Mouse (Mus musculus): Measurements from ENCODE around the gene Ctcf. TPM values are rescaled to one million over a fixed set of nuclear protein-coding genes. Genes with fewer than 3 reads are reported as not detected.

Gene Ctcf
- polyA plus RNA-seq, 1 experiment from 2014 or later, result 55.3 TPM

DNA sequence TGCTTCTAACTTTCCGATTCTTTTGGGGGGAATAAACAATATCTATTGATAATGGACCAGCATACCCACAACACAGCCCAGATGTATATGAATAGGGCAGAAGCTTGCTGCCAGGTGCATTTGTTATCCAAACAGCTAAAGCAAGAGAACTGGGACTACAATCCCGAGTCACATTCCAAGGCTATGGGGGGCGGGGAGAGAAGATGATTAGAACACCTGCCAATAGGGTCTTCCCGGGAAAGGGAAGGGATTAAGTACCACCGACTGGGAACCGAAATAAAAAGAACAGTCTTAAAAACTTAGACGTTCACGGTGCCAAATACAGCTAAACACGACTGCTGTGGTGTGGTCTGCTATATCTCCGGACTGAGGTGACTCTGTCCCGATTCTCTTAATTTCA, 887 bp upstream of the Ctcf start:
- Histone ChIP-seq H3K9me3 (replicated peaks; ENCODE audit: control insufficient read depth, low read length) (no peaks in the 10 kb centered on the region), H3K4me1 (ENCODE audit: control insufficient read depth, low read depth, low read length) (peaks cover 22% of the 10 kb centered on the region), H3K36me3 (ENCODE audit: control insufficient read depth, insufficient read depth) (no peaks in the 10 kb centered on the region), H3K27me3 (ENCODE audit: control insufficient read depth, insufficient read depth, low read depth, low read length) (no peaks in the 10 kb centered on the region), H3K27ac (ENCODE audit: low read length) (peak overlapping the region; percentile 100), H3K9ac (ENCODE audit: low read depth, low read length) (peak overlapping the region; percentile 74), H3K4me3 (ENCODE audit: low read depth, low read length) (peak overlapping the region; percentile 99), H3K4me2 (ENCODE audit: low read depth, low read length) (peak overlapping the region; percentile 98)
- no peak for ATAC-seq (ENCODE audit: low read depth)
- WGBS (ENCODE audit: insufficient replicate concordance), result 3% methylated on average over 11 of the region's 11 CpGs

GRCm38 (mm10) chr8:105636963-105637510, 669 bp downstream of the Ctcf start, which contains the start of gene Agrp:
Gene Agrp (minus strand): TSS chr8:105637393.
- WGBS (ENCODE audit: insufficient replicate concordance), result under 1% methylated on average over 63 of the region's 63 CpGs
- Histone ChIP-seq H3K4me1 (ENCODE audit: control insufficient read depth, low read depth, low read length) (peaks cover 22% of the 10 kb centered on the region), H3K9ac (ENCODE audit: low read depth, low read length) (peak within 1 kb of the TSS; percentile 100), H3K27ac (ENCODE audit: low read length) (peak within 1 kb of the TSS; percentile 100), H3K4me3 (ENCODE audit: low read depth, low read length) (peak within 1 kb of the TSS; percentile 99), H3K4me2 (ENCODE audit: low read depth, low read length) (peak within 1 kb of the TSS; percentile 98), H3K27me3 (ENCODE audit: control insufficient read depth, insufficient read depth, low read depth, low read length) (no peaks in the 10 kb centered on the region), H3K36me3 (ENCODE audit: control insufficient read depth, insufficient read depth) (no peaks in the 10 kb centered on the region), H3K9me3 (replicated peaks; ENCODE audit: control insufficient read depth, low read length) (no peaks in the 10 kb centered on the region)
- peak; percentile 19 for ATAC-seq (ENCODE audit: low read depth)

DNA sequence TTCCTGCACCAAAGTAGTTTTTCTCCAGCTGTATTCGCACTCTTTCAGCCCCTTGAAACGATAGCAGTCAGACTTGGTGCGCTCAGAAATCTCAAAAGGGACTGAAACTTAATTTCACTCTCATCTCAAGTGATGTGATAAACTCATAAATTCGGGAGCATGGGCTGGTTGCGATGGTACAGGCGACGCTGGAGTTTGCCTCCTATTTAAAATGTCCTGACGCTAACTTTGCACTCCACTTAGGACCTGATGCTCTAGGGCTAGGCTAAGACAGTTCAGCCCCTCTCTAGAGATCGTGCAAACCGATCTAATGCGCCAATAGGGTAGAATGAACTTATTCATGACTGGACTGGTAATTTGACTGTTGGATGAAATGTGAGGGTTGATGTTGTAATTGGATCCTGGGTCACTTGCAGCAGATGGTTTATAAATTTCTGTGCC, 1.3 kb downstream of the Ctcf start:
- H3K36me3 ChIP-seq (ENCODE audit: control insufficient read depth, insufficient read depth), result no peaks in the 10 kb centered on the region
- H3K27me3 ChIP-seq (ENCODE audit: control insufficient read depth, insufficient read depth, low read depth, low read length), result no peaks in the 10 kb centered on the region
- peaks cover 22% of the 10 kb centered on the region for H3K4me1 ChIP-seq (ENCODE audit: control insufficient read depth, low read depth, low read length)
- under 1% methylated on average over 11 of the region's 11 CpGs for WGBS (ENCODE audit: insufficient replicate concordance)
- peak overlapping the region; percentile 99 for H3K4me3 ChIP-seq (ENCODE audit: low read depth, low read length)
- H3K9me3 ChIP-seq (replicated peaks; ENCODE audit: control insufficient read depth, low read length), result no peaks in the 10 kb centered on the region
- H3K27ac ChIP-seq (ENCODE audit: low read length), result peak overlapping the region; percentile 100
- peak overlapping the region; percentile 100 for H3K9ac ChIP-seq (ENCODE audit: low read depth, low read length)
- peak overlapping the region; percentile 84 for H3K4me2 ChIP-seq (ENCODE audit: low read depth, low read length)
- ATAC-seq (ENCODE audit: low read depth), result no peak

GRCm38 (mm10) chr8:105638510-105638909, 2.1 kb downstream of the Ctcf start:
- Histone ChIP-seq H3K27me3 (ENCODE audit: control insufficient read depth, insufficient read depth, low read depth, low read length) (no peaks in the 10 kb centered on the region), H3K4me1 (ENCODE audit: control insufficient read depth, low read depth, low read length) (peaks cover 22% of the 10 kb centered on the region), H3K4me3 (ENCODE audit: low read depth, low read length) (peak overlapping the region; percentile 99), H3K9ac (ENCODE audit: low read depth, low read length) (peak overlapping the region; percentile 100), H3K9me3 (replicated peaks; ENCODE audit: control insufficient read depth, low read length) (no peaks in the 10 kb centered on the region), H3K27ac (ENCODE audit: low read length) (no peak overlapping the region), H3K4me2 (ENCODE audit: low read depth, low read length) (peak overlapping the region; percentile 84), H3K36me3 (ENCODE audit: control insufficient read depth, insufficient read depth) (peaks cover 2% of the 10 kb centered on the region)
- ATAC-seq (ENCODE audit: low read depth), result no peak
- 65% methylated on average over 4 of the region's 4 CpGs for WGBS (ENCODE audit: insufficient replicate concordance)

- Histone ChIP-seq H3K4me1 (ENCODE audit: control insufficient read depth, low read depth, low read length) (peaks cover 22% of the 10 kb centered on the region), H3K9me3 (replicated peaks; ENCODE audit: control insufficient read depth, low read length) (no peaks in the 10 kb centered on the region), H3K9ac (ENCODE audit: low read depth, low read length) (no peak overlapping the region), H3K36me3 (ENCODE audit: control insufficient read depth, insufficient read depth) (peaks cover 5% of the 10 kb centered on the region), H3K27me3 (ENCODE audit: control insufficient read depth, insufficient read depth, low read depth, low read length) (no peaks in the 10 kb centered on the region), H3K4me3 (ENCODE audit: low read depth, low read length) (no peak overlapping the region), H3K27ac (ENCODE audit: low read length) (no peak overlapping the region), H3K4me2 (ENCODE audit: low read depth, low read length) (no peak overlapping the region)
- ATAC-seq (ENCODE audit: low read depth), result no peak
- 69% methylated on average over 1 of the region's 1 CpGs for WGBS (ENCODE audit: insufficient replicate concordance)
Measured at GRCm38 (mm10) chr8:105639835-105640234, 3.5 kb downstream of the Ctcf start.

DNA sequence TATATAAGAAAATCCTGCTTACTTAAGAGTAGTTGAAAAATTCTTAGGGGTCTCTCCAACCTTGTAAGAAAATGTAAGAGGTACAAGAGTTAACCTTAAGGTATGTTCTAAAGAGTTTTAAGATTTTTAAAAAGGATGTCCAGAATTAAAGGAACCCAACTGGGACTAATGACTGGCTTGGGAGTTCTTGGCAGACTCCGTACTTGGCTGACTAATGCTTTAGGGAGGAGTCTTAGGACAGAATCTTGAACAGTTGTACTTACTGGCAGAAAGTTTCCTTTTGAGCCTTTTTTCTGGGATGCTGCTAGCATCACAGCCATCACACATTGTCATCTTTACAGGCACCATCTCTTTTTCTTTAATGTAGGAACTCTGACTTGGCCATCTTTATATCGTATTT, 4.1 kb downstream of the Ctcf start:
- Histone ChIP-seq H3K4me2 (ENCODE audit: low read depth, low read length) (no peak overlapping the region), H3K27me3 (ENCODE audit: control insufficient read depth, insufficient read depth, low read depth, low read length) (no peaks in the 10 kb centered on the region), H3K27ac (ENCODE audit: low read length) (no peak overlapping the region), H3K9ac (ENCODE audit: low read depth, low read length) (no peak overlapping the region), H3K36me3 (ENCODE audit: control insufficient read depth, insufficient read depth) (peaks cover 6% of the 10 kb centered on the region), H3K9me3 (replicated peaks; ENCODE audit: control insufficient read depth, low read length) (no peaks in the 10 kb centered on the region), H3K4me3 (ENCODE audit: low read depth, low read length) (no peak overlapping the region), H3K4me1 (ENCODE audit: control insufficient read depth, low read depth, low read length) (peaks cover 19% of the 10 kb centered on the region)
- WGBS (ENCODE audit: insufficient replicate concordance), result 85% methylated on average over 2 of the region's 2 CpGs
- ATAC-seq (ENCODE audit: low read depth), result no peak

GRCm38 (mm10) chr8:105645205-105645604, 8.8 kb downstream of the Ctcf start:
- no peak overlapping the region for H3K4me2 ChIP-seq (ENCODE audit: low read depth, low read length)
- ATAC-seq (ENCODE audit: low read depth), result no peak
- WGBS (ENCODE audit: insufficient replicate concordance), result 80% methylated on average over 1 of the region's 1 CpGs
- peaks cover 20% of the 10 kb centered on the region for H3K36me3 ChIP-seq (ENCODE audit: control insufficient read depth, insufficient read depth)
- no peaks in the 10 kb centered on the region for H3K9me3 ChIP-seq (replicated peaks; ENCODE audit: control insufficient read depth, low read length)
- H3K4me3 ChIP-seq (ENCODE audit: low read depth, low read length), result no peak overlapping the region
- H3K9ac ChIP-seq (ENCODE audit: low read depth, low read length), result no peak overlapping the region
- H3K27me3 ChIP-seq (ENCODE audit: control insufficient read depth, insufficient read depth, low read depth, low read length), result no peaks in the 10 kb centered on the region
- no peak overlapping the region for H3K27ac ChIP-seq (ENCODE audit: low read length)
- H3K4me1 ChIP-seq (ENCODE audit: control insufficient read depth, low read depth, low read length), result no peaks in the 10 kb centered on the region; the same call in 1 of the 2 replicates

DNA sequence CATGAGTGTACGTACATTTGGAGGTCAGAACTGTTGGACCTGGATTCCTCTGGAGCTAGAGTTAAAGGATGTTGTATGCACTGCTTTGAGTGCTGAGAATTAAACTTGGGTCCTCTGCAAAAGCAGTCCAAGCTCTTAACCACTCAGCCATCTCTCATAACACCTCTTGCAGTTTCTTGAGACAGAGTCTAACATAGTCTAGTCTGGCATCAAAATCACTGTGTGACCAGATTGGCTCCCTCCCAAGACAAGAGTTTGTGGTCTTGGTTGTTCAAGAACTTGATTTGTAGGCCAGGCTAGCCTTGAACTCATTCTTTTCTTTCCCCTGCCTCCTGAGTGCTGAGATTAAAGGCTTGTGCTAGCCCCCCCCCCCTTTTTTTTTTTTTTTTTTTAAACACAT, 12.6 kb downstream of the Ctcf start:
- H3K27me3 ChIP-seq (ENCODE audit: control insufficient read depth, insufficient read depth, low read depth, low read length), result no peaks in the 10 kb centered on the region
- no peak overlapping the region for H3K4me2 ChIP-seq (ENCODE audit: low read depth, low read length)
- no peaks in the 10 kb centered on the region for H3K9me3 ChIP-seq (replicated peaks; ENCODE audit: control insufficient read depth, low read length)
- no peak overlapping the region for H3K9ac ChIP-seq (ENCODE audit: low read depth, low read length)
- H3K27ac ChIP-seq (ENCODE audit: low read length), result no peak overlapping the region
- peaks cover 29% of the 10 kb centered on the region for H3K36me3 ChIP-seq (ENCODE audit: control insufficient read depth, insufficient read depth)
- 93% methylated on average over 1 of the region's 1 CpGs for WGBS (ENCODE audit: insufficient replicate concordance)
- ATAC-seq (ENCODE audit: low read depth), result no peak
- no peaks in the 10 kb centered on the region; the same call in none of the 2 replicates for H3K4me1 ChIP-seq (ENCODE audit: control insufficient read depth, low read depth, low read length)
- no peak overlapping the region for H3K4me3 ChIP-seq (ENCODE audit: low read depth, low read length)

DNA sequence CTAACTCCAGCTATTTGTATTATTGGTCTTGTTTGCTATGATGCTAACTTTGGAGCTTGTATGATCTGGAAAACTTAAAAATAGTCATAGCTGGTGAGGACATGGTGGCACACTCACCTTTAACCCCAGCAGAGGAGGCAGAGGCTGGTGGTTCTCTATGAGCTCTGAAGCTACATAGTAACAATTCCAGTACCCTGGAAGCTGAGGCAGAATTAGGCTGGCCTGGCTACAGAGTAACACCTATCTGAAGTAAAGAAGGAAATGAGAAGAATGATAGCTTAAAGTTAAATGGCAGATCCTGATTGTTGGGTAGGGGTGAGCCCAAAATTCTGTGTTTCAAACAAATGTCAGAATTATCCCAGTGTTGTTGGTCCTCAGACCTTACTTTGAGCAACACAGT, 21.3 kb downstream of the Ctcf start:
- no peak overlapping the region for H3K4me3 ChIP-seq (ENCODE audit: low read depth, low read length)
- H3K27ac ChIP-seq (ENCODE audit: low read length), result no peak overlapping the region
- no peak overlapping the region for H3K4me2 ChIP-seq (ENCODE audit: low read depth, low read length)
- no peak overlapping the region for H3K9ac ChIP-seq (ENCODE audit: low read depth, low read length)
- no peaks in the 10 kb centered on the region for H3K27me3 ChIP-seq (ENCODE audit: control insufficient read depth, insufficient read depth, low read depth, low read length)
- peaks cover 11% of the 10 kb centered on the region for H3K36me3 ChIP-seq (ENCODE audit: control insufficient read depth, insufficient read depth)
- H3K4me1 ChIP-seq (ENCODE audit: control insufficient read depth, low read depth, low read length), result no peaks in the 10 kb centered on the region
- no peak for ATAC-seq (ENCODE audit: low read depth)
- no peaks in the 10 kb centered on the region for H3K9me3 ChIP-seq (replicated peaks; ENCODE audit: control insufficient read depth, low read length)
